Mouse (Mus musculus) fibroblast of lung, adult 2 months (primary cell): ENCODE measurements around the gene Rbm10.

Experiments
- DNase-seq: peaks from one replicate; pipeline ENCODE4 v3.0.0-alpha.2; 2011; ENCODE audit warnings: low read depth

Gene Rbm10

GRCm38 (mm10) chrX:20617176-20617902 lies at the start of gene Rbm10, which contains the start of gene Ndufb11:
Rbm10 (plus strand) TSS chrX:20617503.
Ndufb11 (minus strand) TSS chrX:20617619.
- peak; percentile 60 for DNase-seq

GRCm38 (mm10) chrX:20571024-20571423 lies 46.3 kb upstream of the Rbm10 start:
- no peak for DNase-seq

- DNase-seq, result no peak
Observed at GRCm38 (mm10) chrX:20572683-20573082, 44.6 kb upstream of the Rbm10 start.

GRCm38 (mm10) chrX:20573927-20574326 lies 43.4 kb upstream of the Rbm10 start:
- no peak for DNase-seq

- no peak for DNase-seq
Observed at GRCm38 (mm10) chrX:20587968-20588367, 29.3 kb upstream of the Rbm10 start.

- no peak for DNase-seq
Observed at GRCm38 (mm10) chrX:20608500-20608899, 8.8 kb upstream of the Rbm10 start.

- no peak for DNase-seq
Observed at GRCm38 (mm10) chrX:20616861-20617175, 485 bp upstream of the Rbm10 start.

GRCm38 (mm10) chrX:20617903-20618399 lies 648 bp downstream of the Rbm10 start:
- no peak for DNase-seq

GRCm38 (mm10) chrX:20638141-20638540 lies 20.8 kb downstream of the Rbm10 start:
- no peak for DNase-seq

GRCm38 (mm10) chrX:20644780-20645179 lies 27.5 kb downstream of the Rbm10 start:
- no peak for DNase-seq

GRCm38 (mm10) chrX:20657593-20657992 lies 40.3 kb downstream of the Rbm10 start:
- no peak for DNase-seq

- DNase-seq, result peak; percentile 52
Observed at GRCm38 (mm10) chrX:20658026-20658652, 40.8 kb downstream of the Rbm10 start, which contains the start of gene Uba1. Uba1 (plus strand) TSS chrX:20658326.

- no peak for DNase-seq
Observed at GRCm38 (mm10) chrX:20658891-20659406, 41.6 kb downstream of the Rbm10 start.

- DNase-seq, result no peak
Observed at GRCm38 (mm10) chrX:20662317-20662715, 45.0 kb downstream of the Rbm10 start.

GRCm38 (mm10) chrX:20662716-20663443 lies 45.6 kb downstream of the Rbm10 start:
- DNase-seq, result peak; percentile 45

GRCm38 (mm10) chrX:20663444-20663790 lies 46.1 kb downstream of the Rbm10 start:
- DNase-seq, result no peak

GRCm38 (mm10) chrX:20687519-20688067 lies 70.3 kb downstream of the Rbm10 start, which contains the start of gene Cdk16:
Cdk16 (plus strand) TSS chrX:20687954.
- peak; percentile 81 for DNase-seq

GRCm38 (mm10) chrX:20688068-20688547 lies 70.8 kb downstream of the Rbm10 start:
- DNase-seq, result peak; percentile 45

- no peak for DNase-seq
Observed at GRCm38 (mm10) chrX:20688615-20689014, 71.3 kb downstream of the Rbm10 start.

GRCm38 (mm10) chrX:20691566-20691965 lies 74.3 kb downstream of the Rbm10 start:
- no peak for DNase-seq

- DNase-seq, result no peak
Observed at GRCm38 (mm10) chrX:20692616-20693015, 75.3 kb downstream of the Rbm10 start.

GRCm38 (mm10) chrX:20695842-20696241 lies 78.5 kb downstream of the Rbm10 start:
- DNase-seq, result no peak
